Mouse (Mus musculus): Measurements from ENCODE around the gene Myl12a.

DNA sequence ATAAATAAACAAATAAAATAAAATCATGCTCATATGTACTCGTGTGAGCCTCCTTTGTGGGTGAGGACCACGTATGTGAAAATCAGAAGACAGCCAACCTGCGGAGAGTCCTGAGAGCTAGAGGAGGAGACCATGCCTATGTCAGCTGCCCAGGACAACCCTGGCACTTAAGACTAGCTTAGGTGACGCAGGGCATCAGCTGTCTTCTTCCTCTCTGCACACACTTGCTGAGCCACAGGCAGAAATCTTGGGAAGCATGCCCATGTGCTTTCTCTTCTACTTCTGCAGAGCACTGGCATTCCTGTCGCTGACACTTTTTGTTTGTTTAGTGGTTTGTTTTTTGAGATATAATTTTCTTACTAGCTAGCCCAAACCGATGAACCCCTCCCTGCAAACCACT, 7.1 kb downstream of the Myl12a start:
- TF ChIP-seq CTCF (IDR thresholded peaks at IDR 0.05; ENCODE audit: control insufficient read depth, insufficient read depth, insufficient read length) (no peak), USF1 (IDR thresholded peaks at IDR 0.05; ENCODE audit: low read depth) (no peak)
